Mouse (Mus musculus): Measurements from ENCODE around the gene Gpd1.
A peak's percentile ranks its signal among the peaks of the same experiment; 100 is the strongest.
"Not testable (repeated sequence)": the region's sequence is repeated elsewhere in the genome, so short reads cannot be mapped to it uniquely, and the experiment has no call there.

The Gpd1 gene

DNA sequence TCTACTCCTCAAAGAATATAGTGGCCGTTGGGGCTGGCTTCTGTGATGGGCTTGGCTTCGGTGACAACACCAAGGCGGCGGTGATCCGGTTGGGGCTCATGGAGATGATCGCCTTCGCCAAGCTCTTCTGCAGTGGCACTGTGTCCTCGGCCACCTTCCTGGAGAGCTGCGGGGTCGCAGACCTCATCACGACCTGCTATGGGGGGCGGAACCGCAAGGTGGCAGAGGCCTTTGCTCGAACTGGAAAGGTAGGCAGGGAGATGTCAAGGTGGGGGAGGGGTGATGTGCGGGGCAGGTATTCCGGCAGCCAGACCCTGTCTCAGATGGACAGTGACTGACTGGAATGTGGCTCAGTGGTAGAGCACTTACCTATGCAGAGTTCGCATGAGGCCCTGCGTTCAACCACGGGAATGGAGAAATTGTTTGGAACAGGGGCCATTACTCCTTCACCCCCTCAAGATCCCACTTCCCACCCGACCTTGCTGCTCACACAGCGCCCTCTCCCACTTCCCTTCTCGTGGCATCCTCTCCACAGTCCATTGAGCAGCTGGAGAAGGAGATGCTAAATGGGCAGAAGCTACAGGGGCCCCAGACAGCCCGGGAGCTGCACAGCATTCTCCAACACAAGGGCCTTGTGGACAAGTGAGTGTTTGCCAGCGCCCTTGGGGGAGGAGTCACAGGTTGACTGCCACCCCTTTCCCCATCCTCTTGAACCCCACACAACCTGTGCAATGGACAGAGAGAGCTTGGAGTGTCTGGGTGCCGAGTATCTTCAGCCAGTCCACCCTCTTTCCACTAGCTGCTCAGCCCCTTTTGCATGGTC is 4.8 kb downstream of the Gpd1 start:
- no peak for DNase-seq (ENCODE audit: inconsistent ontology term)

DNA sequence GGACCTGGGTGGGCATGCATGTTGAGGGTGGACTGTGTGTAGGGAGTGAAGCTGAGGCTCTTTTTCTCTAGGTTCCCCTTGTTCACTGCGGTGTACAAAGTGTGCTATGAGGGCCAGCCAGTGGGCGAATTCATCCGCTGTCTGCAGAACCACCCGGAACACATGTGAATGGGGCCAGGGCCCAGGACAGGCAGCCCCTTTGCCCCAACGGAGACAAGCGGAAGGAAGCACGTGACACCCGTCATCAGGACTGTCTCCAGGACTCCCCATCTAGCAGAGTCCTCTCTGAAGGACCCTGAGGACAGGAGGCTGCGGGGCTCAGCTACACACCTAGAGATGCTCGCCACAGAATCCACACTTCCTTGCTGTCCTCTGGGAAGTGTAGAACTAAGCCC is 5.8 kb downstream of the Gpd1 start:
- no peak for DNase-seq (ENCODE audit: inconsistent ontology term)

DNA sequence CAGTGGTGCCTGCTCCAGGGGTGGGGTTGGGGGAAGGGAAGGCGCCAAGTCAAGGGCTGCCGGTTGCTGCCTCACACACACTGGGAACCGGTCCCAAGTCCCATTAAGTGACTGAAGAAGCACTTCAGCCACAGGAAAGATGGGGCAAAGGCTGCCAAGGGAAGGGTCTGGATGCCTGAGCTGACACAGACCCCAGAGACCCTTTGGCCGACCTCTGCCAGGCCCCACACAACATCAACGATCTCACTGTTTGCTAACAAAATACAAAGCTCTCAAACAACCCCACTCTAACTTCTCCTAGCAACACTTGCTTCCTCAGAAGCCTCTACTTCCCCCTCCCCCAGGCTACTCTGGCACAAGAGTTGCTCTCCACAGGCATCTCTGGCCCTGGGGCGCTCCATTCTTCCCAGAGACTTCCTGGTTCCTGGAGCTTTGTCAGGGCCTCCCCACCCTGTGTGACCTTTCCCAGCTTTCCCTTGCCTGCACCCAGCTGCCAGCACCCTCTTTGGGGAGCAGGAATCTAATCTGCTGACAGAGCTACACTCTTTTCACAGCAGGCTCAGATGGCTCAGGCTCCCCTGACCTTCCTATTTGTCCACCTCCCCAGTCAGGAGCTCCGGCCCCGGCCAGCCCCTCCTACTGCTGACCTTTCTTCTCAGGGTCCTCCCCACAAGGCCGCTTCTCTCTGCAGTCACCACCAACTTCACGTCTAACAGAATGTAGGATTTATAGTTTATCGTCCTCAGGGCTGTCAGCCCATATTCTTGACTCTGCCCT is 6.4 kb downstream of the Gpd1 start:
- DNase-seq (ENCODE audit: inconsistent ontology term) = peak; percentile 80

DNA sequence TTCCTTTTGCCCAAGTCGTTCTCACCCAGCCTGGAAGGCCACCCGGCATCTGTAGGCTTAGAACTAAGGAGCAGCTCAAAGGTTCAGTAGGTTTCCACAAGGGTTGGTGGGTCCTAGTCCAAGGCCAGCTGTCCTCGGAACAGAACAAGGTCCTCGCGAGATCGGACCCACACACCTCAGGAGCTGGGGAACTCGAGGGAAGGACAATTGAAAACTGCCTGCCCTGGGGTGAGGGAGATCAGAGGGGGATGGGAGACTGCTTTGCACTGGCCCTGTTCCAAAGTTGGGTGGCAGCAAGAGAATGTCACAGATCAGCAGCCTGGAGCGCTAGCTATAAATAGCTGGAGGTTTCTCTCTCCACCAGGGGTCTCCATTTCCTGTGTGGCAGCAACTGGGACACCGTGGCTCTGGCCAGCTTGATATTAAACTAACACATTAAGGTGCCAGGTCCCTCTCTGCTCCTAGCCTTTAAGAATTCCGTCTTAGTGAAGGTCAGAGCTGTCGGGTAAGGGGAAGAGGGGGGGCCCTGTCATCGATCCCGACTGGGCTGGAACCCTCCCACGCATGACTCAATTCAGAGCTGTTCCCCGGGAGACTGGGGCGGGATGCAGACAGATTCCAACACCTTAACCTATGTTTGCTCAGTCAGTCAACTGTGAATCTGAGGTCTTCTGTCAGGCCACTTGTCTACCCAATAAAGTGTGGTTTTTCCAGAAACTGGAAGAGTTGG is 7.1 kb downstream of the Gpd1 start:
- peak; percentile 81 for DNase-seq (ENCODE audit: inconsistent ontology term)

DNA sequence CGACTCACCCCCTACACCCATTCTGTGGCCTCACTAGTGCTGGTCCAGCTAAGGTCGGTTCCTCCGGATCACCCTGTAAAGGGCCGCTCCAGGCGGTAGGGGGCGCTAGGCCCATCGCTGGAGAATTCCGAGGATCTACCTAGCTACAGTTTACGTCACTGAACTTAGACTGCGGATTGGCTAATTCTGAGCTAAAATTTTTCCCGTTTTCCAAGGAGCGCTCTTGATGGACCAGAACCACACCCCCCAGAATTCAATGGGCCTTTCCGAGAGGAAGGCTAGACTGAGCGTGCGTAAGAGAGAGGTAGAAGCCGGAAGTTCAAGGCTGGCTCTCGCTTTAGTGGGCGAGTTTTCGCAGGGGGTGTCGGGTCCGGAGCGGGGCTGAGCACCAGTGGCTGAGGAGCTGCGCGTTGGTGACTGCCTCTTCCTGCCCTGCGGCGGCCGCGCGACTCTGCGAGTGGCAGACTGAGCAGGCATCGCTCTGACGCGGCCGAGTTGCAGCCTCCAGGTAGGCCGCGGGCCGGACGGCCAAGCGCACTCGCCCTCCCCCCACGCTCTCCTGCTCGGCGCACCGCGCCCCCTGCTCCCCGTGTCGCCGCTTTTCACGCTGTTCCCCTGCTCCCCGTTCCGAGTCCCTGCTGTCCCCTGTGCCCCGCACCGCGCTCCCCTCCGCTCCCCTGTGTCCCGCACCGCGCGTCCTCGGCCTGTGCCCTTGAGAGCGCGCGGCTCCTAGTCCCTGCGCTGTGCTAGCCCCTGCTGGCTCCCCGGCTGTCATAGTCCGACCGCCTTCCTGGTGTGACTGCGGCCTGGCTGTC is 8.2 kb downstream of the Gpd1 start, which contains the start of gene Cox14:
TSS of gene Cox14 (plus strand) at position 278 of the 815 bp plus-strand sequence.
- peak; percentile 98 for DNase-seq (ENCODE audit: inconsistent ontology term)

DNA sequence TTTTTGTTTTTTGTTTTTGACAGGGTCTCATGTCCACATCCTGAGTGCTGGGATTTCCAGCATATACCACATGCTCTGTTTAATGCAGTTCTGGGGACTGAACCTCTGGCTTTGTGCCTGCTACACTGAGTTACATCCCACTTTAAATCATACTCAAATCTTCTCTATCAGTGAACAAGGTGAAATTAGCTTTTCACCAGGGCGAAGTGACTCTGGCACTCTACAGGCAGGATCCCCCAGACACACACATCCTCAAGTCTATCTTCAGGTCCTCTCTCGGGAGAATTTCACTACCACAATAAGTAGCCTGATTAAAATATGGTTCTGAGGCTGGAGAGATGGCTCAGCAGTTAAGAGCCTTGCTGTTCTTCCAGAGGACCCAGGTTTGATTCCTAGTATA is 9.2 kb downstream of the Gpd1 start:
- no peak for DNase-seq (ENCODE audit: inconsistent ontology term)

DNA sequence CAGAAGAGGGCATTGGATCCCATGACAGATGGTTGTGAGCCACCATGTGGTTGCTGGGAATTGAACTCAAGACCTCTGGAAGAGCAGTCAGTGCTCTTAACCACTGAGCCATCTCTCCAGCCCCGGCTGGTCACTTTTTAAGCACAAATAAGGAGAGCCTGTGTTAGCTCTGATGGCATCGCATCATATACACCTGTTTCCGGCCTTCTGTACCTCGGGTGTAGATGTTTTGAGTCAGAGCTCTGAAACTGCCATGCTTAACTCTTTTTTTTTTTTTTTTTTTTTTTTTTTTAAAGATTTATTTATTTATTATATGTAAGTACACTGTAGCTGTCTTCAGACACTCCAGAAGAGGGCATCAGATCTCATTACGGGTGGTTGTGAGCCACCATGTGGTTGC is 9.7 kb downstream of the Gpd1 start:
- DNase-seq (ENCODE audit: inconsistent ontology term) = not testable (repeated sequence)

DNA sequence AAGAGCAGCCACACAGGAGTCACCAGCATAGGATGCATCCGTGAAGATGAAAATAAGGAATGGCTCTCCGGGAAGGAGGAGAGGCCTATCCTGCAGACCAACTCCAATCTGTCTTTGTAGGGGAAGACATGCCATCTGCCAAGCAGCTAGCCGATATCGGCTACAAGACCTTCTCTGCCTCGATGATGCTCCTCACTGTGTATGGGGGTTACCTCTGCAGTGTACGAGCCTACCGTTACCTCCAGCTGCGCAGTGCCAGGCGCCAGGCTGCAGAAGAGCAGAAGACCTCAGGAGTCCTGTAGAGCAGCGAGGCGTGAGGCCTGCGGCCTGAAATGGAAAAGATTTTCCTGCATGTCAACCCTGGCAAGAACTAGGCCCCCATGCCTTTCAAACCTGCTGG is 10.2 kb downstream of the Gpd1 start:
- DNase-seq (ENCODE audit: inconsistent ontology term) = no peak

DNA sequence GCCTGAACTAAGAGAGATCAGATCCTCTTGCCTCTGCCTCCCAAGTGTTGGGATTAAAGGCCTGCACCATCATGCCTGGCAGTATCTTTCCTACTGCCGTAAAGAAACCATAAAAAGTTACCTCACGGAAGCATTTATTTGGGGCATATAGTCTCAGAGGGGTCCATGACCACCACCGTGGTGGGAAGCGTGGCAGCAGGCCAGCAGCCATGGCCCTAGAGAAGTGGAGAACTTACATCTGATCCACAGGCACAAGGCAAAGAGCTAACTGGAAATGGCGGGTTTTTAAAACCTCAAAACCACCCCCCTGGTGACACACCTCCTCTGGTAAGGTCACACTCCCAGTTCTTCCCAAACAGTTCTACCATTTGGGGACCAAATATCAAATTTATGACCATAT is 10.9 kb downstream of the Gpd1 start:
- DNase-seq (ENCODE audit: inconsistent ontology term) = no peak

DNA sequence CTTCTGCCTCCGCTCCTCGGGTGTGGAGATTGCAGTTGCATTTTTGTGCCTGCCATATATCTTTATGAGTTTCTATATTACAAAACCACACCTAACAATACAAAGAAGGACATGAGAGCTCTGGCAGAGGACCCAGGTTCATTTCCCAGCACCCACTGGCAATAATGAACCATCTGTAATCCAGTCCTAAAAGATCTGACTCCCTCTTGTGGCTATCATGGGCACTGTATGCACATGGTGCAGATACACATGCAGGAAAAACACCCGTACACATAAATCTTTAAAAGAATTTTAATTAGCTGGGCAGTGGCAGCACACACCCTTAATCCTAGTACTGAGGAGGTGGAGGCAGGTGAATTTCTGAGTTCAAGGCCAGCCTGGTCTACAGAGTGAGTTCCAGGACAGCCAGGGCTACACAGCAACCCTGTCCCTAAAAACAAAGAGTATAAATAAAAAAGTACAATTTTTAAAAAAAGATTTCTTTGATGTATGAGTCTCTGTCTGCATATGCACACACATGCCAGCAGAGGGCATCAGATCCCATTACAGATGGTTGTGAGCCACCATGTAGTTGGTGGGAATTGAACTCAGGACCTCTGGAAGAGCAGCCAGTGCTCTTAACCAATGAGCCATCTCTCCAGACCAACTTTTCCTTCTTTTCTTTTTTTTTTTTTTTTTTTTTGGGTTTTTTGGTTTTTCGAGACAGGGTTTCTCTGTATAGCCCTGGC is 11.9 kb downstream of the Gpd1 start:
- no peak for DNase-seq (ENCODE audit: inconsistent ontology term)

DNA sequence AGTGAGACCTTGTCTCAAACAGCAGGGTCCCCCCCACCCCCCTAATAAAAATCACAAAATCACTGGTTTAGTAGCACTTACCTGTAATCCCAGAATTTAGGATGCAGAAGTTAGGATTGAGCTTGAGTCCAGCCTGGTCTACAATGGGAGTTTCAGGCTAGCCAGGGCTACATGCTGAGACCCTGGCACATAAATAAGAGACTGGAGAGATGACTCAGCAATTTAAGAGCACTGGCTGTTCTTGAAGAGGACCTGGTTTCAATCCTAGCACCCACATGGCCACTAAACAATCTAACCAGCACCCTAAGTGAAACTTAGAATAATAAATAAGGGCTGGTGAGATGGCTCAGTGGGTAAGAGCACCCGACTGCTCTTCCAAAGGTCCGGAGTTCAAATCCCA is 13.9 kb downstream of the Gpd1 start:
- no peak for DNase-seq (ENCODE audit: inconsistent ontology term)

DNA sequence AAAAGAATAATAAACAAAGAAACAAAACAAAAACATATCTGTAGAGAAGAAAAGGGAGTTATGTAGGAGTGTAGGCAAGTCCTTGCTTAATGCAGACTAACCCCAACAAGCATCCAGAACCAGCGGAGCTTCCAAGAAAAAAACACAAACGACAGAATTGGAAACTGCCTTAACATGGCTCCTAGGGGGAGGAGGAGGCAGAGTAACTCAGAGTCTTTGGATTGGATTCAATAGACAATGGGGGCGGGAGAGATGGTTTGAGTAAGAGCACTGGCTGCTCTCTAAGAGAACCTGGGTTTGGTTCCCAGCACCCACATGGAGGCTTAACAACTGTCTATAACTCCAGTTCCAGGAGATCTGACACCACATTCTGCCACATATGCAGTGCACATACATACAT is 14.4 kb downstream of the Gpd1 start:
- DNase-seq (ENCODE audit: inconsistent ontology term) = no peak

DNA sequence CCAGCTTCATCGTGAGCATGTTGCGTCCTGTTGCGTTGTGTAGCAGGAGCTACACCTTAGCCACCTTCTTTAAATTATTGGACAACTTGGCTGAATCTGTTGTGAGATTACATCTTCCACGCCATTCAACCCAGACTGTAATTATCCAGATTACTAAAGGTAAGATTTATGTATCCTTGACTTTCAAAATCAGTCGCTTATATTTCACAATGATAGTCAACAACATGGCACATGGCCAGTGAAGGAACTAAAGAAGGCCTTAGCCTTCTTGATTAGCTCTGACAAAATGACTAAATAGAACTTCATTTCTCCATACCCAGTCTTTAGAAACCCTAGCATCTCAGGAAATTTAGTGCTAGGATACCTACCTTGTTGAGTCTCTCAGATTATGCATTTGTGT is 15.9 kb downstream of the Gpd1 start:
- no peak for DNase-seq (ENCODE audit: inconsistent ontology term)

DNA sequence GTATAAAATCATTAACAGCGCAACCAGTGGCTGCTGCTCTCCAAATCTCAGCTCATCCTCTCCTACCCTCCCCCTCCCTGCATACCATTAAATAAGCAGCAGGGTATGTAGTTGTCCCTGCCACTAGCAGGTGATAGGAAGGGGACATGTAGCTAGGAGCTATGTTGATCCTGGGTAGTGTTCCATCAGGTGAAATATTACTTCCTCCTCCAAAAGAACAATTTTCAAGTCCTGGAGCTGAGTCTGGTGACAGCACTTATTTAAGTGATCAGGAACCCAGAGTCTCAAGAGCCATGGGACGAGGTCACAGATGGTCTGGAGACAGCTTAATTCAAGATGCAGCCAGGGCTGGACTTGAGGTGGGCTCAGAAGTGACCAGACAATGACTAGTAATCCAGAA is 18.3 kb downstream of the Gpd1 start:
- no peak for DNase-seq (ENCODE audit: inconsistent ontology term)

DNA sequence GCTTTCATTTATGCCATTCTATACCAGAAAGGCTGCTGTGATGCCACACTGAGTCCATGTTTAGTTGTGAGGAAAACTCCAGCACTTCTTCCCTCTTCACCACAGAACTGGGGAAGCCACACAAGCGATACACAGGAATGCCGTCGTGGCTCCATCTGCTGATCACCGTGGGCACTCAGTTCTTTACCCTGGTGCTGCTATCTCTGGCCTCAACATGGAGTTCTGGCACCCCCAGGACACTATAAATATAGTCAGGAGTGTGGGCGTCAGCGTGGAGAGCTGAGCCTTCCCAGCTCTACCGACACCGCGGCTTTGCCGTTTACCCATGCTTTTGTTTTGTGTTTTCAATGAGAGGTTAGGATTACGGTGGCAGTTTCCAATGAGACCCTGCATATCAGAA is 19.4 kb downstream of the Gpd1 start:
- DNase-seq (ENCODE audit: inconsistent ontology term) = no peak

DNA sequence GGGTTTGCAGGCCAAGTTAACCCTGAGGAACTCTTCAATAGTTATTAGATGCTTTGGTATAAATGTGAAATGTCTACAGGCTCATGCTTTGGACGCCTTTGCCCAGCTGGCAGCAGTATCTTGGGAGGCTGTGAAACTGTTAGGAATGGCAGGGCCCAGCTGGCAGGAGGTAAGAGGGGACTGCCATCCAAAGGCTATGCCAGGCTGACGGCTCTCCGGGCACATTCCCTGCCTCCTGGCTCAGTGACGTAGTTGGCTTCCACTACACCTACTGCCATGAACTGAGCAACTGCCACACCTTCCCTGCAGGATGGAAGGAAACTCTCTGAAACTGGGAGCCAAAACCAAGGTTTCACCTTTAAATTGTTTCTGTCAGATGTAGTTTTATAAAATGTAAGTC is 22.9 kb downstream of the Gpd1 start:
- no peak for DNase-seq (ENCODE audit: inconsistent ontology term)

DNA sequence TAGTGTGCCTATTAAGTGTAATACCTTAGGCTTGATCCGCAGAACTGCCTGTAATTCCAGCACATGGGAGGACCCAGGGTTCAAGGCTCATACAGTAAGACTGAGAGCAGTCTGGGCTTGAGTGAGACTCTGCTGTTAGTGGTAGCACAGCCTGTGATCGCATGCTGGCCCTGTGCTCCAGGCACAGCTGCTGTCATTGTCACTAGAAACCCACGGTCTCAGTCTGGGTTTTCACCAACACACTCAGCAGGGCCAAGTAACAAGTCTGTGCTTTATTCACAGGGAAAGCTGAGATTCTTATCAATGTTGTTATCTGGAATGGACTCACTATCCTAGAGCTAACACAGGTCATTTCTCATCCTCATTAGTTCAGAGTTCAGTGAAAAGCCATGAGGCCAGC is 36.9 kb downstream of the Gpd1 start:
- peak; percentile 2 for DNase-seq (ENCODE audit: inconsistent ontology term)

DNA sequence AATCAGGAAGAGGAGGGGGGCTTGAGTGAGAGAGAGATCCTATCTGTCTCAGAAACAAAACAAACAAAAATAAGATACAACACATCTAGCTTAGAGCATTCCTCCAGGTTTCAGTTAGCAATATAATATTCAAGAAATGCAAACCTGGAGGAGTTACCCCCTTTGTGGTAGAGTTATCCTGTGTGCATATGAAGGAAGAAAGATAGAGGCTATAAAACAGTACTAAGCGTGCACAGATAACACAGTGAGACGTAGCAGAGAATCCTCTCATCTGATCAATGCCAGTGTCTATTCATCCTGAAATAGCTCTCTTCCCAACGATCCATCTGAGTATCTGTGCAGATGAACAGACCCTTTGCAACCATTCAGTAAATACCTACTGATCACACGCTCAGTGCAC is 50.2 kb downstream of the Gpd1 start:
- no peak for DNase-seq (ENCODE audit: inconsistent ontology term)

DNA sequence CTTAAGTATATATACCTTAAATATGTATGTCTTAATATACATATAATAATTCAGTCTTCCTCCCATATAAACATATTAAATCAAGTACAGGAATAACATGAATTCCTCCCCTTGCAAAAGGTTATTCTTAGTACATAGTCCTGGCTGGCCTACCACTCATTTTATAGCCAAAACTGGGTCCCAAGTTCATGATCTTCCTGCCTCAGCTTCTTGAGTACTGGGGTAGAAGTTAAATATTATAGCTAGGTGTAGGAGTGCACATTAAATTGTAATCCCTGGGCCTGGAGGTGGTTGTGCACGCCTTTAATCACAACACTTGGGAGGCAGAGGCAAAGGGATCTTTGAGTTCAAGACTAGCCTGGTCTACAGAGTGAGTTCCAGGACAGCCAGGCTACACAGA is 51.4 kb downstream of the Gpd1 start:
- no peak for DNase-seq (ENCODE audit: inconsistent ontology term)

DNA sequence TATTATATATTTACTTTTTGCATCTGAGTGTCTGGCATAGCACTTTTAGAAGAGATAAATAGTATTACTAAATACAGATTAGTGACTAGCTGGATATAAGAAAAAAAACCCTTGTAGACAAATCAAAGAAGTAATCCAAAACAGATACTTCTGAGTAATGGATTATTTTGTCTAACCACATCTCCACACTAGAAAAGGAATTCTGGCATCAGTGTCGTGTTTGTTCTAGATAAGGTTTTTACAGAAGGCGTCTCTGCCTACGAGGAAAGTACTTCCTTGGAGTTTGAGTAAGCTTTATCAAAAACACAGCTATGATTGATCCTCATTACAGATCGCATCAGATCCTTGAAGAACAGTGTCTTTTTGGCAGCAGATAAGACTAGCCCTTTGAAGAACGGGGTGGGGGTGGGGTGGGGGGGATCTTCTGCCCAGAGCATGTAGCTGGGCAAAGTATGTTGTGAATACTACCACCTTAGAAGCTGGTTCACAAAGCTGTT is 53.7 kb downstream of the Gpd1 start:
- no peak for DNase-seq (ENCODE audit: inconsistent ontology term)
